Mouse (Mus musculus) cerebellum, postnatal 14 days (tissue): Measurements from ENCODE around the gene Lrrc51.
"Not testable (repeated sequence)": the region's sequence is repeated elsewhere in the genome, so short reads cannot be mapped to it uniquely, and the experiment has no call there.

ENCODE experiments used
- DNase-seq, 2 experiments: peaks; one replicate each; pipeline ENCODE4 v3.0.0; 2021; ENCODE audit warnings: mixed read lengths in 2 of 2

Lrrc51 gene

GRCm38 (mm10) chr7:101933751-101934240 is at the start of gene Lrrc51, which contains the start of gene Numa1:
Gene Lrrc51, minus strand, starts transcription at chr7:101933895.
Gene Numa1, plus strand, starts transcription at chr7:101934111.
- DNase-seq = peak; percentile 95 to 97

- no peak for DNase-seq
These were observed 49.0 kb upstream of the Lrrc51 start for GRCm38 (mm10) chr7:101982735-101983134.

- DNase-seq = peak; percentile 48 to 55
These were observed 40.8 kb upstream of the Lrrc51 start for GRCm38 (mm10) chr7:101974505-101974904.

- DNase-seq = no peak
These were observed 40.0 kb upstream of the Lrrc51 start for GRCm38 (mm10) chr7:101973730-101974129.

GRCm38 (mm10) chr7:101971721-101972120 is 38.0 kb upstream of the Lrrc51 start:
- no peak for DNase-seq

- DNase-seq = peak; percentile 86
These were observed 37.2 kb upstream of the Lrrc51 start for GRCm38 (mm10) chr7:101970821-101971461.

- peak; percentile 89 to 91 for DNase-seq
These were observed 36.7 kb upstream of the Lrrc51 start for GRCm38 (mm10) chr7:101970429-101970775.

- peak; percentile 85 to 87 for DNase-seq
These were observed 36.2 kb upstream of the Lrrc51 start for GRCm38 (mm10) chr7:101969694-101970428.

- DNase-seq = peak; percentile 55 to 56
These were observed 35.1 kb upstream of the Lrrc51 start for GRCm38 (mm10) chr7:101968751-101969150.

GRCm38 (mm10) chr7:101967256-101967655 is 33.6 kb upstream of the Lrrc51 start:
- no peak for DNase-seq

- DNase-seq = no peak
These were observed 31.9 kb upstream of the Lrrc51 start for GRCm38 (mm10) chr7:101965606-101966005.

- DNase-seq = no peak
These were observed 30.9 kb upstream of the Lrrc51 start for GRCm38 (mm10) chr7:101964551-101964950.

GRCm38 (mm10) chr7:101963621-101964020 is 29.9 kb upstream of the Lrrc51 start:
- DNase-seq = no peak

- no peak for DNase-seq
These were observed 29.1 kb upstream of the Lrrc51 start for GRCm38 (mm10) chr7:101962829-101963228.

- no peak for DNase-seq
These were observed 23.2 kb upstream of the Lrrc51 start for GRCm38 (mm10) chr7:101956911-101957310.

- DNase-seq = no peak
These were observed 22.8 kb upstream of the Lrrc51 start for GRCm38 (mm10) chr7:101956481-101956880.

- no peak for DNase-seq
These were observed 22.2 kb upstream of the Lrrc51 start for GRCm38 (mm10) chr7:101955862-101956261.

- DNase-seq = no peak
These were observed 21.6 kb upstream of the Lrrc51 start for GRCm38 (mm10) chr7:101955276-101955675.

- no peak for DNase-seq
These were observed 20.5 kb upstream of the Lrrc51 start for GRCm38 (mm10) chr7:101954163-101954562.

- no peak for DNase-seq
These were observed 18.4 kb upstream of the Lrrc51 start for GRCm38 (mm10) chr7:101952098-101952497.

GRCm38 (mm10) chr7:101951648-101952047 is 18.0 kb upstream of the Lrrc51 start:
- DNase-seq = no peak

- not testable (repeated sequence) for DNase-seq
These were observed 15.3 kb upstream of the Lrrc51 start for GRCm38 (mm10) chr7:101949008-101949407.

- no peak for DNase-seq
These were observed 6.1 kb upstream of the Lrrc51 start for GRCm38 (mm10) chr7:101939758-101940157.

- peak in 1 of 2 experiments; percentile 42 for DNase-seq
These were observed 4.7 kb upstream of the Lrrc51 start for GRCm38 (mm10) chr7:101938348-101938747.
